Mouse (Mus musculus): ENCODE measurements at regions not wholly inside any gene's neighbourhood (a gene's known extent, or its start where the extent isn't known, plus 50 kb on each side); places are given as distances from the start of the nearest gene placed in this dataset.

GRCm38 (mm10) chr1:50847156-50847555 is 53.3 kb upstream of the Tmeff2 start:
- intact Hi-C loops (cut with DNase I), result no loop called here
- no peak for DNase-seq
